Comparison of ENCODE assay signal across 23 mouse cellular contexts in the genomic region with DNA sequence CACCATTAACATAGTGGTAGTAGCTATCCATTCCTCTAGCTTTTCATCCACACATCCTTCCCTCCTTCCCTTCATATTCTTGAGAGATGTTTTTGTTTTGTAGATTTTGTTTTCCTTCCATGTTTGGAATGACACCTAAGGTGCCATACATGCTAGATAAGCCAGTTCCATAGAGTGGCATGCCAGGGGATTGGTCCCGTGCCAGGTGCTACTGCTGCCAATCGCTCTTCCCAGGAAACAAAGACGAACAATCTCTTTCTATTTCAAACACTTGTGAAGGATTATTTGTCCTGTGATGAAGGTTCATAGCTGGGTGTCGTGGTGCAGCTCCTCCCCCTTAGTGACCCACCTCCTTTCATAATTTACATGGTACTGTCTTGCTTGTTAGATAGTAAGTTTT.
"Had no signal": no experiment of that assay in that cellular context is flagged by ENCODE, and none has a peak within 500 bp of the region (broad histone marks: within the 10 kb centered on the region; RNA-seq: fewer than 3 reads in every experiment).

No protein-coding gene starts in this region.

- H3K9ac ChIP-seq: intestine, embryonic 15.5 days; kidney, embryonic 15.5 days; limb, embryonic 13.5 days; liver, embryonic 12.5 days; liver, embryonic 15.5 days; lung, embryonic 14.5 days; midbrain, embryonic 13.5 days; neural tube, embryonic 13.5 days; stomach, embryonic 15.5 days had no signal

- H3K27ac ChIP-seq: intestine, embryonic 15.5 days; kidney, embryonic 15.5 days; limb, embryonic 10.5 days; limb, embryonic 13.5 days; liver, embryonic 12.5 days; liver, embryonic 15.5 days; macrophage; midbrain, embryonic 10.5 days; midbrain, embryonic 13.5 days; neural tube, embryonic 13.5 days; stomach, embryonic 15.5 days had no signal

- H3K36me3 ChIP-seq: intestine, embryonic 15.5 days; kidney, embryonic 15.5 days; limb, embryonic 10.5 days; limb, embryonic 13.5 days; liver, embryonic 12.5 days; liver, embryonic 15.5 days; midbrain, embryonic 10.5 days; midbrain, embryonic 13.5 days; neural tube, embryonic 13.5 days; stomach, embryonic 15.5 days had no signal

- ATAC-seq: intestine, embryonic 15.5 days; liver, embryonic 12.5 days; midbrain, embryonic 13.5 days; midbrain, embryonic 16.5 days had no signal

- H3K9me3 ChIP-seq: intestine, embryonic 15.5 days; kidney, embryonic 15.5 days; limb, embryonic 10.5 days; limb, embryonic 13.5 days; liver, embryonic 12.5 days; liver, embryonic 15.5 days; midbrain, embryonic 10.5 days; midbrain, embryonic 13.5 days; neural tube, embryonic 13.5 days; stomach, embryonic 15.5 days had no signal

- H3K4me2 ChIP-seq: intestine, embryonic 15.5 days; kidney, embryonic 15.5 days; limb, embryonic 13.5 days; liver, embryonic 12.5 days; liver, embryonic 15.5 days; lung, embryonic 14.5 days; midbrain, embryonic 13.5 days; neural tube, embryonic 13.5 days; stomach, embryonic 15.5 days had no signal

- H3K27me3 ChIP-seq: intestine, embryonic 15.5 days; kidney, embryonic 15.5 days; limb, embryonic 13.5 days; liver, embryonic 12.5 days; liver, embryonic 15.5 days; megakaryocyte, embryonic 14.5 days; midbrain, embryonic 13.5 days; neural tube, embryonic 13.5 days; stomach, embryonic 15.5 days had no signal

- H3K4me1 ChIP-seq: liver, embryonic 12.5 days; liver, embryonic 15.5 days; megakaryocyte, embryonic 14.5 days; midbrain, embryonic 10.5 days; midbrain, embryonic 13.5 days; neural tube, embryonic 13.5 days; stomach, embryonic 15.5 days had no signal

- DNase-seq: kidney, adult 11 months; kidney, adult 8-10 months; kidney, postnatal 10 days; kidney, postnatal 36 days; layer of hippocampus, postnatal 36 days; liver; lung, embryonic 14.5 days; spleen, adult 18-20 months; thymus, postnatal 25 days had no signal

- H3K4me3 ChIP-seq: intestine, embryonic 15.5 days; kidney, embryonic 15.5 days; limb, embryonic 10.5 days; limb, embryonic 13.5 days; liver, embryonic 12.5 days; liver, embryonic 15.5 days; megakaryocyte, embryonic 14.5 days; midbrain, embryonic 10.5 days; midbrain, embryonic 13.5 days; myocyte; neural tube, embryonic 13.5 days; stomach, embryonic 15.5 days had no signal
